Mouse (Mus musculus): ENCODE data around the gene Gm36176.

DNA sequence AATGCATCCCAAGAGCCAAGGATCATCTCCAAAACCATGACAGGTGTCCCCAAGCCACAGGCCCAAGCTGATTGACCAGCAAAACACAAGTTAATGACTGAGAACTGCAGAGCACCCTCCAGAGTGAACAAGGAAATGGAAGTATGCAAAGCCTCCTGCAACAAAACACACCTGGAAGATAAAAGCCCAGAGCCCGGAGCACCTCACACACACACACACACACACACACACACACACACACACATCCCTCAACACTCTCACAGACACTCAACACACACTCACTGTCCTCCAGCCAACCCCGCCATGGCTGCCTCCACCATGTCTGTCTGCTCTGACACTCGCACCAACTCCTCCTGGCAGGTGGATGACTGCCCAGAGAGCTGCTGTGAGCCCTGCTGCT is at the start of gene Gm36176:
- TF ChIP-seq CTCF (IDR thresholded peaks at IDR 0.05; ENCODE audit: low read depth): no peak
- no peak for TF ChIP-seq EP300 (IDR thresholded peaks at IDR 0.05; ENCODE audit: low read depth)

All from liver, embryonic 14.5 days (tissue).